Mouse (Mus musculus) bone marrow macrophage, adult 2 months (primary cell): Measurements from ENCODE around the gene Fam234b. TPM values are rescaled to one million over a fixed set of nuclear protein-coding genes. Genes with fewer than 3 reads are reported as not detected.
A peak's percentile ranks its signal among the peaks of the same experiment; 100 is the strongest.

Experiments used
- H3K27ac ChIP-seq: 2 replicates; pipeline ENCODE4 v1.5.1; 2012; ENCODE audit warnings: low read depth, low read length; ENCODE audit not compliant: insufficient read depth
- H3K4me1 ChIP-seq: 2 replicates; pipeline ENCODE4 v1.6.1; 2012; ENCODE audit warnings: low read length; ENCODE audit not compliant: control insufficient read depth, insufficient read depth
- H3K4me3 ChIP-seq: 2 replicates; pipeline ENCODE4 v1.5.1; 2012; ENCODE audit warnings: mild to moderate bottlenecking, low read length, moderate library complexity; ENCODE audit not compliant: insufficient read depth
- CTCF ChIP-seq: IDR thresholded peaks from 2 replicates; pipeline ENCODE4 v1.5.1; 2012; ENCODE audit warnings: low read depth, mild to moderate bottlenecking, low read length, moderate library complexity
- POLR2A ChIP-seq: IDR thresholded peaks from 2 replicates; pipeline ENCODE4 v1.6.1; 2012; ENCODE audit warnings: mild to moderate bottlenecking, low read depth, low read length, borderline replicate concordance
- polyA plus RNA-seq: library from polyadenylated mRNA; stranded (reverse); fragments of >200 nt; gene quantifications from 2 replicates; pipeline ENCODE4 v1.2.4, GENCODE M21; 2012; ENCODE audit not compliant: missing spikeins, insufficient read depth, insufficient read length

Gene Fam234b
- polyA plus RNA-seq, 1 experiment, result 5.7 TPM

DNA sequence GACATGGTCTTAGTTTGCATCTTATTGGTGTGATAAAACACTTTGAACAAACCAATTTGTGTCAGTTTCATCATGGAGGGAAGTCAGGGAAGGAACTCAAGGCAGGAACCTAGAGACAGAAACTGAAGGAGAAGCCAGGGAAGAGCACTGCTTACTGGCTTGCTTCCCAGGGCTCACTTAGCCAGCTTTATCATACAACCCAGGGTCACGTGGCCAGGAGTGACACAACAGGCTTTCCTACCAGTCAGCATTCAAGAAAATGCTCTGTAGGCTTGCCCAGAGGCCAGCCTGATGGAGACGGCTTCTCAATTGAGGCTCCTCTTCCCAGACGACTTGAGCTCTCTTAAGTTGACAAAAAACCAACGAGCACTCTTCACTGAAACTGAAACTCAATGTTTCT lies 2.9 kb upstream of the Fam234b start:
- H3K4me1 ChIP-seq, result peaks cover 26% of the 10 kb centered on the region
- no peak overlapping the region for H3K4me3 ChIP-seq
- no peak overlapping the region for H3K27ac ChIP-seq
- TF ChIP-seq POLR2A, result no peak
- no peak for TF ChIP-seq CTCF

DNA sequence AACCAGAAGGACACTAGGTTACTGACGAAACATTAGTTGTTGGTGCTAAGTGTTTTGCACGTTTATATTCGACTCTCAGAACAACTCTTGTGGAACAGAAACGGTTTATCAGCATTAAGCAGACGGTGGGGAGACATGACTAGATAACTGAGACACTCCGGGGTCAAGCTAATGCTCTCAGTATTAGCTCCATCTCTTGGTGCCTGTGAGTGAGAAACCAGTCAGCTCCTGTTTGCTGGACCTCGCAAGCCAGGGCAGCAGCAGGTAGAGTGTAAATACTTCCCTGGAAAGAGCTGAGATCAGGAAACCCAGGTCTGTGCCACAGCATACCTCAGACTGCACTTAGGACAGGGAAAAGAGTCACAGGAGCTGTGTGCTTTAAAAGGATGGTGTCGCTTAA lies 1.1 kb upstream of the Fam234b start:
- no peak for TF ChIP-seq CTCF
- no peak for TF ChIP-seq POLR2A
- Histone ChIP-seq H3K4me3 (no peak overlapping the region), H3K27ac (no peak overlapping the region), H3K4me1 (peaks cover 19% of the 10 kb centered on the region)

GRCm38 (mm10) chr6:135197446-135197845 lies 331 bp upstream of the Fam234b start:
- Histone ChIP-seq H3K4me1 (peaks cover 15% of the 10 kb centered on the region), H3K4me3 (peak overlapping the region; percentile 95), H3K27ac (no peak overlapping the region)
- TF ChIP-seq CTCF, result no peak
- TF ChIP-seq POLR2A, result no peak

- H3K4me1 ChIP-seq, result peaks cover 5% of the 10 kb centered on the region
- TF ChIP-seq POLR2A (no peak), CTCF (no peak)
- no peak overlapping the region for H3K4me3 ChIP-seq
- H3K27ac ChIP-seq, result no peak overlapping the region
Observed at GRCm38 (mm10) chr6:135198726-135199125, 949 bp downstream of the Fam234b start.

GRCm38 (mm10) chr6:135200122-135200957 lies 2.6 kb downstream of the Fam234b start:
- no peak overlapping the region for H3K4me3 ChIP-seq
- no peak for TF ChIP-seq CTCF
- no peak for TF ChIP-seq POLR2A
- no peak overlapping the region for H3K27ac ChIP-seq
- peaks cover 5% of the 10 kb centered on the region for H3K4me1 ChIP-seq

- no peak for TF ChIP-seq CTCF
- no peak for TF ChIP-seq POLR2A
- Histone ChIP-seq H3K27ac (no peak overlapping the region), H3K4me3 (no peak overlapping the region), H3K4me1 (0 out of 2 replicates have a peak, but pooled peaks cover 2% of the 10 kb centered on the region)
Observed at GRCm38 (mm10) chr6:135202668-135203067, 4.9 kb downstream of the Fam234b start.

GRCm38 (mm10) chr6:135203737-135204136 lies 6.0 kb downstream of the Fam234b start:
- Histone ChIP-seq H3K4me1 (peaks cover under 1% of the 10 kb centered on the region; the same call in 1 of the 2 replicates), H3K27ac (no peak overlapping the region), H3K4me3 (no peak overlapping the region)
- TF ChIP-seq CTCF (no peak), POLR2A (no peak)

DNA sequence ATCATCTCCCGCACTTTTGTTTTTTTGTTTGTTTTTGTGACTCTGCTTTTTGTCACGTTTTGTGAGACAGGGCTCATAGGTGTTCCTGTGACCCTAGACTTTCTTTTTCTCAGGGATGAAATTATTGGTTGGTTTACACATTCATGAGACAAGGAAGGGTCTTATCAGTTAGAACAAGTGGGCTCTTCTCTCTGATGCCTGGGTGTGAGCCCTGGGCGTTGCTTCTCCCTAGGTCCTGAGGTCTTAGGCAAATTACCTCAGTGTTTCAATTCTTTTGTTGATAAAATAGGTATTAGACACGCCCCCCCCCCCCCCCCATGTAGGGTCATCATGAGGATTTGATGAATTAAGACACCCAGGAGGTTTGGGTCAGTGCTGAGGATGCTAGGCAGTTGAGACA lies 7.1 kb downstream of the Fam234b start:
- TF ChIP-seq POLR2A (no peak), CTCF (no peak)
- H3K27ac ChIP-seq, result no peak overlapping the region
- no peak overlapping the region for H3K4me3 ChIP-seq
- H3K4me1 ChIP-seq, result peaks cover 2% of the 10 kb centered on the region; the same call in 1 of the 2 replicates

DNA sequence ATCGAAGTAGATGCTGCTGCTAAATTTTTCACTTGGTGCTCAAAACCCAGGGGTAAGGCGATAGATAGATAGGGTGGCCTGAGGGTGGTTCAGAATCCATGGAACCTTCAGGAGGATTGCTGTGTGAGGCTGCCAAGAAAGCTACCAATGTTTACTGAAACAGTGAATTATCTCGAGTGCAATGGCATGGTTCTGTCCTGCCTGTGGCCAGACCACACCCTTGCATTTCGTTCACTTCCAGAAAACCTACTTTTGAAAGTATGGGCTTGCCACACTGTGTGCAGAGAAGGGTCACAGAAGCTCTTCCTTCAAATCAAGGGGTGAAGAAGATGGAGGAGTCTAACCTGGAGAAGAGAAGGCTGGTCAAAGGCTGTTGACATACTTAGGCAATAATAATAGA lies 8.0 kb downstream of the Fam234b start:
- no peak for TF ChIP-seq POLR2A
- TF ChIP-seq CTCF, result no peak
- Histone ChIP-seq H3K4me3 (no peak overlapping the region), H3K27ac (no peak overlapping the region), H3K4me1 (peaks cover 2% of the 10 kb centered on the region; the same call in 1 of the 2 replicates)

- TF ChIP-seq CTCF, result no peak
- TF ChIP-seq POLR2A, result no peak
- H3K4me3 ChIP-seq, result no peak overlapping the region
- H3K27ac ChIP-seq, result no peak overlapping the region
- H3K4me1 ChIP-seq, result peaks cover 2% of the 10 kb centered on the region; the same call in 1 of the 2 replicates
Observed at GRCm38 (mm10) chr6:135206909-135207308, 9.1 kb downstream of the Fam234b start.
